Mouse (Mus musculus) gastrocnemius, postnatal 10 days (tissue): ENCODE results near the gene Gm20388. TPM values are rescaled to one million over a fixed set of nuclear protein-coding genes. Genes with fewer than 3 reads are reported as not detected.

ENCODE experiments used
- DNase-seq: peaks from one replicate; pipeline ENCODE4 v3.0.0; 2021; ENCODE audit warnings: mixed read lengths
- total RNA-seq, 2 experiments: library from RNA; stranded (reverse); gene quantifications; 2 replicates each; pipeline ENCODE4 v1.2.3; 2021

Gene Gm20388
- total RNA-seq, 2 experiments from 2014 or later: 2.9 to 6.0 TPM

DNA sequence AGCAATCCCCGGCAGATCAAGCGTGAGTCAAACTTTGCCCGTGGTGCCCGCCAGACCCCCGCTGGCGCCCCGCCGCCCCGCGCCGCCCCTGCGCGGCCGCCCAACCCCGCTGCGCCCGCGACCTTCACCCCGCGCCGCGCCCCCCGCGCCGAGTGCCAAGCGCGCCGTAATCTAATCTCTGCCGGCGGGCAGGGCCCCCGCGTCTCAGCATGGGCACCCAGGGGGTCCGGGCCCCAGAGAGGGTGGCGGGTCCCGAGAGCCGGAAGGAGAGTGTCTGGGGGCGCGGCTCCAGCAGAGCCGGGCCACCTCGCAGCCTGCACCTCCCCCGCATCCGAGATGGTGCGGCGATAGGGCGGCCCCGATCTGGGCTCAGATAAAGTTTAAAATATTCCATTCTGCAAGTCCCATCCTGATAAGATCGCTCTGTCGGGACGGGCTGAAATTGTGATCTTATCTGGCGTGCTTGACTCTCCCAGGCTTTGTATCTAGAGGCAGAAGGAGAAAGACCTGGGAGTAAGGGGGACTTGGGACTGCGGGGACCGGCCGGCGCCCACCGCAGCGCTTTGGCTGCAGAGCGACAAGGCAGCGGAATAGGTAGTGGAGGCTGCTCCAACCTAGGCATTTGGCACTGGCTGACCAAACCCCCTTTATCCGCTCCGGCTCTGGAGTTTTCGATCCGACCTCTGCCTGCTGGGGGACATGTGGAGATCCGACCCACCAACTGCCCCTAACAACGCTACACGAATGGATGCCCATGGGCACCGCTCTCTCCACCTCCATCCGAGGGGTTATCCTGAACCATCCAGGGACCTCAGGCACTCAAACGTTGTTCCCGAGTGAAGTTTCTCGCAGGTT lies 2372.1 kb downstream of the Gm20388 start:
- DNase-seq: no peak

DNA sequence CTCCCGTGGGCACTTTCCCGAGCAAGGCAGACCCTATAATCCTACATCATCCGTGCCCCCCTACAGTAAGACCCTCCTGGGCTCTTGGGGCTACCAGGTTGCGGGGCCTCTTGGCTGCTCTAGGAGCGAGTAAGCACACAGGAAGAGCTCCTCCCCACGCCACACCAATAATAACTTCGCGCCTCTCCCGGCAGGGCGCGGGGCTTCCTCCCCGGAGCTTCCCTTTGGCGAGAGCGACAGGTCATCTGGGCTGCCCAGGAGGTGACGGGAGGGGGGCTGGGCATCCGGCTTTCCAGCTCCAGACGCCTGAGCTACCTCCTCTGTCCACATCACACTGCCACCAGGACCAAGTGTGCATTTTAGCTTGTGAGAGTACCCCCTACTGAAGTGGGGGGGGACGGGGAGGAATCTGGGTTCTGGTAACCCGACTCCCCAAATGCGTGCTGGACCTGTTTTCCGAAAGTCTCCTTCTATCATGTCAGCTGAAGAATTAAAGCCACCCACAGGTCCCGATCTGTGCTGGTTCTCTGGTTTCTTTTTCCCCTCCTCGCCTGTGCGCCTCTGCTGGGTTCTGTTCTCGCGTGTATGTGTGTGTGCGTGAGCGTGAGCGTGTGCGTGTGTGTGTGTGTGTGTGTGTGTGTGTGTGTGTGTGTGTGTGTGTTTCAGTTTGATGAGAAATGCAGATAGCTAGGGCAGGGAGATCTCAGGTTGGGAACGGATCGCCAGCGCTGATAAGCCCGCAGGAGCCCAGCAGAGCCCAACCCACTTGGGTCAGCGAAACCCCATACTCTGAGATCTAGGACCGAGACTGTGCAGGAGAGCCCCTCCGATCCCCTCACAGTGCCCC lies 2372.9 kb downstream of the Gm20388 start:
- peak; percentile 59 for DNase-seq

DNA sequence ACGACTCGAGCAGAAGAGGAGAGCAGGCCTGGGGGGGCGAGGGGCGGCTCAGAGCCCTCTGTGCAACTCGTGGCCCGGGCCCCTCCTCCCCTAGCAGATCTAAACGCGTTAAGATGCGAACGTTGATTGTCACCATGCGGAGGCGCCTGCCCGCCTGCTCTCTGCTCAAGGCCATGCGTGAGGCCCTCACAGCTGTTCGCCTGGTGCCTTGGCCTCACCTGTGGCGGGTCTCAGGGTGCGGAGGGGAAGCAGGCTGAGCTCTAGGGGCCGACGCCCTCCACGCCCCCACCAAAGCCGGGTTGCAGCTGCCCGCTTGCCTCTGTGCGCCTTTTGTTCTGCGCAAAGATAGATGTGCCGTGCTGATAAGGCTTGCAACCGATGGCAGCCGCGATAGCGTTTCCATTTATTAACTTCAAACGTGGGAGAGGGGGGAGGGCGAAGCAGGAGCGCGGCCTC lies 2373.6 kb downstream of the Gm20388 start:
- DNase-seq: peak; percentile 41

DNA sequence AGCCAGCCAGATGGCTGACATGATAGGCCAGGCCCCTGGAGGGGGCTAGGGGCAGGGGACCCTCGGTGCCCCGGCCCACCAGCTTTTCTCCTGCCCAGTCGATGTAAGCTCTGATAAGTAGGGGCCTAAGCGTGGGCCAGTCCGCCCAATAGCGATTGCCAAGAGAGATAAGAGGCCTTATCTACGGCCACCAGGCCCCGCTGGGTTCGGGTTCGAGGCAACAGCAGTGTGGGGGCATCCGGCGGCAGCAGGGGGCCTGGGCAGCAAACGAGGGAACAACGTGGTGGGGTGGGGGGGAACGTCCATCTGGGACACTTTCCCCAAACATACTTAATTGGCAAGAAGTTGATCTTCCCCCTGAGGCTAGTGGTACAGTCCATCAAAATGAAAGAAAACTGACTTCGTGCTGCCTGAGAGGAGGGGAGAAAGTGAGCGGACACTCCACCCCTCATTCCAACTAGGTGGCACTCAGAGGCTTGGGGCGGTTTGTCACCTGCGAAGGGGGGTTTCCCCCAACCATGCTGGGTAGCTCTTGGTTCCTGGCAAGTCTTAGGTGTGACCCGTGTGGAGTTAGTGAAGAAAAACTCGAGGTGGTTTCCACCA lies 2374.1 kb downstream of the Gm20388 start:
- DNase-seq: no peak

- DNase-seq: no peak
Observed at GRCm38 (mm10) chr8:122285727-122286126, 2375.1 kb downstream of the Gm20388 start.

DNA sequence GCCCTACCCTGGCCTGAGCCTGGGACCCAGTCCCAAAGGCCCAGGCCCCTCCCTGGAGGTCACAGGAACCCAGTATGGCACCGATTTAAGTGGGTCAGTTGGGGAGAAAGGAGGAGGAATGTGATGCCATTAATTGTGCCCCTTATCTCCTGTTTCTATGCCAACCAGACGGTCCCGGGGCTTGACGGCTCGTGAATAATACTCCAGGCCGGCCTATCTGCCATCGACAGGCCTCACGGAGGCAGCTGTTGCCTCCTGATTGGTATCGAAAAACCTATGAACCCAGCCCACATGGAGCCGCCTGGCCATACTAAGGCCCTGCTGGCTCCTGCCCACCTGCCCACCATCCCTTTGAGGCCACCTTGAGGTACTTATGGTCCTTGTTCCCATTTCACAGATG lies 2376.3 kb downstream of the Gm20388 start:
- no peak for DNase-seq

GRCm38 (mm10) chr8:122287742-122288141 lies 2377.1 kb downstream of the Gm20388 start:
- no peak for DNase-seq

- no peak for DNase-seq
Observed at GRCm38 (mm10) chr8:122288344-122288743, 2377.7 kb downstream of the Gm20388 start.

DNA sequence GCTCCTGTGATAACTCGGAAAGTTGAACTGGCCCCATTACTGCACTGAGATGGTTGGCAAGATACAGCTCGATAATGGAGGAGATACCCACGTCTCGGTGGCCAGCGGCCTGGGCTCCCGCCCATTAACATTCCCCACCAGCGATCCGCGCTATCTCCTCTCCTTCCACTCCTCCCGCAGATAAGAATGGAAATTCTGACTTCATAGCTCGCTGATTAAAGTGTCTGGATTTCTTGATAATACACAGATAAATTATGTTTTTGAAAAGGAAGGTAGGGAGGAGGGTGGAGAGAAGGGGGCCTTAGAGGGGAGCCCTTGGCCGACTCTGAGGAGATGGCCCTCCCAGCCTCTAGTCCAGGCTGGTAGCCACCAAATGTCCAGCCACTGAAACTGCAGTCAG lies 2380.4 kb downstream of the Gm20388 start:
- DNase-seq: no peak

GRCm38 (mm10) chr8:122291549-122291948 lies 2380.9 kb downstream of the Gm20388 start:
- DNase-seq: no peak

DNA sequence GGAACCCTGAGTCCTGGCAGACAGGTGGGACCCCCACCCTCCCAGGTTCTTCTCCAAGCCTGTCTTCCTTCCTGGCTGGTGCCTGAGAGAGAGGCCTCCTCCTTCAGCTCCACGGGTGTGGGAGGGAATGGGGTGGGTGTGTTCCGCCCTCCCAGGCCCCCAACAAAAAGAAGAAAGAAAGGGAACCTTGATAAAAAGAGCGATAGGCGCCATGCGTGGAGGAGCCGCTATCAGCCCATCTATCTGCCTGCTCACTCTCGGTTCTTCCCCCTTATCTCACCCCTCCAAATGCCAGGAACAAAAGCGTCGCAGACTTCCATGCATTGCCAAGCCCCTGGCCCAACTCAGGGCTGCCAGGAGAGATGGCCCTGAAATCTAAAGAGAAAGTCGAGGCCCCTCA lies 2382.8 kb downstream of the Gm20388 start:
- DNase-seq: no peak

GRCm38 (mm10) chr8:122294273-122294683 lies 2383.6 kb downstream of the Gm20388 start:
- no peak for DNase-seq

GRCm38 (mm10) chr8:122295389-122295788 lies 2384.7 kb downstream of the Gm20388 start:
- no peak for DNase-seq

DNA sequence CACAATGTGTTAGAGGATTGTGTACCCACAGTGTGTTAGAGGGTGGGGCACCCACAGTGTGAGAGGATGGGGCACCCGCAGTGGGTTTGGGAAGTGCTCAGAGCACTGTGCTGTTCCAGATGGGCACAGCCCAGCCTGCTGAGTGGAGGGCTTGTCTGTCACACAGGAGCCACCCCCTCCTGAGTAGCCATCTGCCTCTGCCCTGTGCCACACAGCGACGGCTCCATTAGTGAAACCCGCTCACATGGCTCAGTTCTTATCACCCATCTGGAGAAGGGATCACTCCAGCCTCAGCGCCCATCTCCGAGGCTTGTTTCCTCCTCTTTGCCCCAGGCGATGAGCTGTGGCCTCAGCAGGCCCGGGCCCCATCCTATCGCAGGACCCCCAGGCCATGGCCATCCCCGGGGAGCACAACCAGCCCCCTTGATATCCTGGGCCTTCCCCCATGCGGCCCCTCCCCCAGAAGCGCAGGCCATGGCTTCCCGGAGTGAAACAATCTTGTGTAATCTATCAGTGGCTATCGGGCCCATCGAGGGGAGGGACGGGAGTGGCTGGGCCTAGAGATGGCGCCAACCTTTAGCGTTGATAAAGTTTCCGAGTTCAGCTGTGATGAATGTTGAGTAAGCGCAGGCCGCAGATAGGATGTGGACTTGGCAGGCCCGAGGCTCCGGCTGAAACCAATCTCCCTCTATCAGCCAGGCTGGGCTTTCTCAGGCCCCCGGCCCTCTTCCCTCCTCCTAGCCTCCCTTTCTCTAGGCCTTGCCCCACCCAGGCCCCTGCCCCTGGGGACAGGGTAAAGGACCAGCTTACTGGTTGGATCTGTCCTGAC lies 2385.7 kb downstream of the Gm20388 start:
- DNase-seq: no peak

GRCm38 (mm10) chr8:122299581-122300254 lies 2389.1 kb downstream of the Gm20388 start:
- DNase-seq: no peak

- DNase-seq: no peak
Observed at GRCm38 (mm10) chr8:122301081-122301480, 2390.4 kb downstream of the Gm20388 start.

DNA sequence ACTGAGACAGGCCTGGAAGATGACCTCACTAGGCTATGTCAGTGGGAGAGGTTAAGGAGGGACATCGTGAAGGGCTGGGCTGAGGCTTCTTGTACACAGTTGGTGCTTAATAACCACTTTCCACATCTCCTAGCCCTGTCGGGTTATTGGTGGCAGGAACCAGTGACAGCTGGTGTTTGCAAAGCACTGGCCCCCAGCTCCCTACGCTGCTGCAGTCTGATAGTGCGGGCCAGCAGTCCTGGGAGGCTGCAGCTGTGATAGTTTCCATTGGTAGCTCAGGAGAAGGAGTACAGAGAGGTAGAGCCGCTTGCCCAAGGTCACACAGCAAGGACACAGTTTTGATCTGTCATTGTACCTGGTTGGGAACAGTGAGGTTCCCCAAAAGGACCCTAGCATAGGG lies 2391.2 kb downstream of the Gm20388 start:
- no peak for DNase-seq

DNA sequence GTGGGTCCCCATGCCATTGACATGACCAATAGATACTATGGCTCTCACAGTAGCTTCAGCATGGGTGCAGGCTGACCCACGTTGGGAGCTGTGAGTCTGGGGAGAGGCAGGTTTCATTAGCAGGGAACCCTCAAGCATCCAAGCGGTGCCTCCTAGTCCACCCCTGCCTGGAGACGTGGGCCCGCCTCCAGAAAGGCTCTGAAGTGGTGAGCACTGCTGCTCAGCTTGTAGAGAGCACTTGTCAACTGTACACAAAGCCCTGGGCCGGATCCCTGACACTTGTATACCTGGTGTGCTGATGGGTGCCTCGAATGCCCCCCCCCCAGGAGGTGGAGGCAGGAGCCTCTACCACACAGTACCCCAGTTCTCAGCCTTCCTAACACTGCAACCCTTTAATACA lies 2392.8 kb downstream of the Gm20388 start:
- no peak for DNase-seq

DNA sequence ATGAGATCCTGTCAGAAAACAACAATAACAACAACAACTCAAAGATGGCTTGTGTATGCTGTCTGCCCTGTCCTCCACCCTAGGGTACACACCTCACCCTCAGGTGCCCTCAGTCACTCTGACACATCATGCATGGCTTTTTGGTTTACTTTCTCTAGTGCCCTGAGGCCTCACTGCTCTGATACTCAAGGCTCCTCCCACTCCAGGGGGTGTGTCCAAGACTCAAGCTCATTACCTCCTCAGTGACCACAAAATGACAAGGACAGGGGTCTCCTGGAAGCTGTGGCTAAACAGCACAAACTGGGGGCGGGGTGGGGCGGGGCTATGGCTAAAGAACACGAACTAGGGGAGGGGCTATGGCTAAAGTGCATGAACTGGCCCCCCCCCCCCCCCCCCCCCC lies 2393.4 kb downstream of the Gm20388 start:
- DNase-seq: no peak

GRCm38 (mm10) chr8:122306660-122307399 lies 2396.2 kb downstream of the Gm20388 start:
- no peak for DNase-seq

DNA sequence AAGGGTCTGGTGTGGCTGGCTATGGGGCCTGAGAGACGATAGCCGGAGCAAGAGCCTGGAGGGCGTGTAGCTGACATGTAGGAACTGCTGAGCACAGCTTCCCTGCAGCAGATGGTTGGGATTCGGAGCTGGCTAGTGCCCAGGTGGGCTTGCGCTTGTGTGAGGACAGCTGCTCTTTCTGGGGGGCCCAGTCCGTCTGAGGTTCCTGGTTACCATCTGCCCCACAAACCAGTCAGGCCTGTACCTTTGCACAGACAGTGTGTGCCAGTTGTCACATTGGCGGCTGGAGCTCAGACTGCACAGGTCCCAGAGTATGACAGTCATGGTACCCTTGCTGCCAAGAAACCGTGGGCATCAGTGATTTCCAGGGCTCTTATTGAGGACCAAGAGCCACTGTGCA lies 2397.2 kb downstream of the Gm20388 start:
- DNase-seq: no peak
